Mouse (Mus musculus) neural tube, embryonic 11.5 days (tissue): ENCODE data around the gene Opcml. TPM values are rescaled to one million over a fixed set of nuclear protein-coding genes. Genes with fewer than 3 reads are reported as not detected.

ENCODE experiments used
- ATAC-seq: fragments of 200-750 bp; cut with Nextera tagmentation; 2 replicates; pipeline ENCODE4 v1.8.0; 2017; ENCODE audit warnings: moderate number of reproducible peaks, mild to moderate bottlenecking, moderate TSS enrichment, moderate library complexity; ENCODE audit not compliant: insufficient read depth, low FRiP score, low TSS enrichment
- DNase-seq: peaks from one replicate; pipeline ENCODE4 v3.0.0-alpha.2; 2015; ENCODE audit warnings: low spot score
- H3K27ac ChIP-seq: fragments of 300-500 bp; sonication (generic); 2 replicates; pipeline ENCODE4 v1.5.1; 2014; ENCODE audit warnings: low read depth, mild to moderate bottlenecking, low read length
- H3K27me3 ChIP-seq: fragments of 300-500 bp; sonication (generic); 2 replicates; pipeline ENCODE4 v1.6.1; 2014; ENCODE audit warnings: mild to moderate bottlenecking, low read length, mixed read lengths; ENCODE audit not compliant: control insufficient read depth, insufficient read depth
- H3K36me3 ChIP-seq: fragments of 300-500 bp; sonication (generic); 2 replicates; pipeline ENCODE4 v1.6.1; 2014; ENCODE audit warnings: mild to moderate bottlenecking, low read length, moderate library complexity, mixed read lengths; ENCODE audit not compliant: control insufficient read depth, insufficient read depth
- H3K4me1 ChIP-seq: fragments of 300-500 bp; sonication (generic); 2 replicates; pipeline ENCODE4 v1.6.1; 2014; ENCODE audit warnings: low read length, mixed read lengths; ENCODE audit not compliant: control insufficient read depth, insufficient read depth
- H3K4me2 ChIP-seq: fragments of 300-500 bp; sonication (generic); 2 replicates; pipeline ENCODE4 v1.6.1; 2014; ENCODE audit warnings: low read depth, mild to moderate bottlenecking, moderate library complexity
- H3K4me3 ChIP-seq: fragments of 300-500 bp; sonication (generic); 2 replicates; pipeline ENCODE4 v1.5.1; 2014; ENCODE audit warnings: low read depth, low read length
- H3K9ac ChIP-seq: fragments of 300-500 bp; sonication (generic); 2 replicates; pipeline ENCODE4 v1.6.1; 2014; ENCODE audit warnings: mild to moderate bottlenecking, low read length
- H3K9me3 ChIP-seq: fragments of 300-500 bp; sonication (generic); 2 replicates; pipeline ENCODE4 v1.6.1; 2016; ENCODE audit warnings: low read length; ENCODE audit not compliant: control insufficient read depth
- WGBS: fragments of 180-500 bp; shearing (Covaris S2); extraction: QIAGEN DNeasy Blood & Tissue Kit; methylation state at CpG from one replicate; pipeline ENCODE4 v1.1.7; 2014; 5-methylcytosine and 5-hydroxymethylcytosine counted together
- polyA plus RNA-seq: library from polyadenylated mRNA; unstranded; fragments of >200 nt; fragmentation: Nextera tagmentation; extraction: Ambion mirVana; gene quantifications from 2 replicates; pipeline ENCODE4 v1.2.1, GENCODE M21; 2014

The Opcml gene
- polyA plus RNA-seq, 1 experiment from 2014 or later = 3.6 TPM

DNA sequence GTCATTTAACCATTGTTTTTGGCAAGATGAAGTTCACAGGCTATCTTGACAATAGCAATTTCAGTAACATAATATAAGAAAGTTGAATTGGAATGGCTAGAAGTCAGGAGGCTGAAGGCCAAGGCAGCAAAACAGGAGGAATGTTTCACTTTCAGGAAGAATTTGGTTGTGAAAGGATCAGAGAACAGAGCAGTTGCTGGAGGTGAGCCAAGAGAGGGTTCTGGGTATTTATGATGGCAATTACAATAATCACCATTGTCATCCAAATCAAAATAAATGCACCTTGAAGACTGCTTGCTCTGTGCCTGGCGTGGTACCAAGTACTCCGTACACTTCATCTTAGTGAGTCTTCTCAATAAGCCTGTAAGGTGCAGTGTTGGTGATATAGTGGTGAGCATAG is 483.2 kb downstream of the Opcml start:
- H3K36me3 ChIP-seq = no peaks in the 10 kb centered on the region
- H3K9me3 ChIP-seq = no peaks in the 10 kb centered on the region
- ATAC-seq = no peak
- 91% methylated on average over 2 of the region's 2 CpGs for WGBS
- no peak for DNase-seq
- no peak overlapping the region for H3K4me2 ChIP-seq
- no peak overlapping the region for H3K27ac ChIP-seq
- H3K9ac ChIP-seq = no peak overlapping the region
- no peak overlapping the region for H3K4me3 ChIP-seq
- no peaks in the 10 kb centered on the region for H3K4me1 ChIP-seq
- H3K27me3 ChIP-seq = no peaks in the 10 kb centered on the region

DNA sequence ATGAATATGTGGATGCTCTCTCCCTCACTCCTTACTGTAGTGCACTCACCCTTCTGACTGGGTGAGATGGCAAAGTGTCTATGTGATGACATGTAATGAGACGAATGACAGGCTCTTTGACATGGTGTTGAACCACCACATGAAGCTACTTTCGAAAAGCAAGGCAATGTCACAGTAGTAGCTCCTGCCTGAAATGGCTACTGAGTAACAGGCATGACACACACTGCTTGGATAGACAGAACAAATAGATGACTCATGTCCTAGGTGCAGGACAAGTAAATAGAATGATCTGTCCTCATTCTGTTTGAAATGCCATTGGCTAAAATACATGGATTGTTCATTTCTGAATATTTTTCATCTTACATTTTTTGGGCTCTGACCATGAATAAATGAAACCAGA is 488.0 kb downstream of the Opcml start:
- H3K4me3 ChIP-seq = no peak overlapping the region
- 88% methylated on average over 2 of the region's 2 CpGs for WGBS
- H3K27me3 ChIP-seq = no peaks in the 10 kb centered on the region
- ATAC-seq (no peak), DNase-seq (no peak)
- H3K36me3 ChIP-seq = no peaks in the 10 kb centered on the region
- H3K9ac ChIP-seq = no peak overlapping the region
- H3K4me1 ChIP-seq = no peaks in the 10 kb centered on the region
- H3K27ac ChIP-seq = no peak overlapping the region
- no peaks in the 10 kb centered on the region for H3K9me3 ChIP-seq
- H3K4me2 ChIP-seq = no peak overlapping the region

DNA sequence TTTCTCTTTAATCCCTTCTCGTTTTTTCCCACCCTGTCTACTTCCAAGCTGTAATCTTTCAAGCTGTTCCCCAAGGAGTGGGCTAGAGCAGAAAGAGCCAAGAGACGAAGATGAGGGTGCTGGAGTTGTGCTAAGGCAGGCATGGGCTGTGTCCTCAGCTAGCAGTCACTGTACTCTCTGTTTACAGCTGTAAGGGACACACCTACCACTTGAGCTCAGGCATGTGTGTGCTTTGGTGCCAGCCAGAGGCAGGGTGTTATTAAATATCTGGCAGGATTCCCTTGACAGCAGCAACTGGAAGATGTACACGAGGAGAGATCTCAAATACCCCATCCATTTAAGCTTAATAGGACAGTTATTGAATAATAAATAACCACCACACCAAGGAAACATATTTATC is 490.4 kb downstream of the Opcml start:
- H3K27me3 ChIP-seq = no peaks in the 10 kb centered on the region
- H3K9me3 ChIP-seq = no peaks in the 10 kb centered on the region
- H3K9ac ChIP-seq = no peak overlapping the region
- H3K4me2 ChIP-seq = no peak overlapping the region
- 70% methylated on average over 3 of the region's 3 CpGs for WGBS
- no peak overlapping the region for H3K4me3 ChIP-seq
- H3K27ac ChIP-seq = no peak overlapping the region
- ATAC-seq (no peak), DNase-seq (no peak)
- H3K4me1 ChIP-seq = no peaks in the 10 kb centered on the region
- no peaks in the 10 kb centered on the region for H3K36me3 ChIP-seq

DNA sequence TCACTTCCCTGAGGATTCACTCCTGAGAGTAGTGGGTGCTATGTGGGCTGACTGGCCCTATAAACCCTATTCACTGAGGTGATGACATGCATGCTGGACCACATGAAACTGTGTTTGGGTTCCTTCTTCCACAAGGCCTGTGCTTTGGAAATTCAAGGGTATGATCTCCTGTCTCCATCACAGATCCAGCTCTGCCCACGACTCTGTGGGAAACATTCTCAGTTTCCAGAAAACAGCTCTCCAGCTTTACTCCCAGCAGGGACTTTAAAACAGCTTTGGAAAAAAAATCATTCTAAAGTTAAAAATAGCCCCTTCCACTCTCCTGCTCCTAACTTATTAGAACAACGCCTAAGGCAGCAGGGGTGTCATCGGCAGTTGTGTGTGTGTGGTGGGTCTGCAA is 491.0 kb downstream of the Opcml start:
- 82% methylated on average over 3 of the region's 3 CpGs for WGBS
- no peaks in the 10 kb centered on the region for H3K9me3 ChIP-seq
- no peak overlapping the region for H3K9ac ChIP-seq
- no peak overlapping the region for H3K27ac ChIP-seq
- H3K36me3 ChIP-seq = no peaks in the 10 kb centered on the region
- DNase-seq = no peak
- no peaks in the 10 kb centered on the region for H3K4me1 ChIP-seq
- no peak overlapping the region for H3K4me3 ChIP-seq
- no peak for ATAC-seq
- no peaks in the 10 kb centered on the region for H3K27me3 ChIP-seq
- no peak overlapping the region for H3K4me2 ChIP-seq

DNA sequence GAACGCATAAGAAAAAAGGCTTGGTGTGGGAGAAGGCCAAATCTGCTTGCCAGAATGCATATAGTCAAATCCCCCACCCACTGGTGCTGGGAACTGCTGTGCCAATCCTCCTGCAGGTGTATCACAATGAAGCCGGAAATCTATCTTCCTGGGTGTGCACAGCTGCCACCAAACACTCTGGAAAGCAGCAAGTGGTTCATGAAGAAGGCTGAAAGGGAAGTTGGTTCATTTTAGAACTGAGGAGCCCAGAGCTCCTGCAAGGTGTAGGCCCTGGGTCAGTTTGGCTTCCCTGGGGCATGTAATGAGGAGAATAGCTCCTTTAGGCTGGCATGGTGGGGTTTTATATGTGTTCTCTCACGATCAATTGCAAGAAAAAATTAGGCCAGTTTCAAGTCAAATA is 494.4 kb downstream of the Opcml start:
- Histone ChIP-seq H3K4me3 (no peak overlapping the region), H3K4me1 (no peaks in the 10 kb centered on the region), H3K9me3 (no peaks in the 10 kb centered on the region), H3K36me3 (no peaks in the 10 kb centered on the region), H3K4me2 (no peak overlapping the region), H3K9ac (no peak overlapping the region), H3K27me3 (no peaks in the 10 kb centered on the region), H3K27ac (no peak overlapping the region)
- DNase-seq (no peak), ATAC-seq (no peak)
- WGBS = 87% methylated on average over 3 of the region's 3 CpGs

DNA sequence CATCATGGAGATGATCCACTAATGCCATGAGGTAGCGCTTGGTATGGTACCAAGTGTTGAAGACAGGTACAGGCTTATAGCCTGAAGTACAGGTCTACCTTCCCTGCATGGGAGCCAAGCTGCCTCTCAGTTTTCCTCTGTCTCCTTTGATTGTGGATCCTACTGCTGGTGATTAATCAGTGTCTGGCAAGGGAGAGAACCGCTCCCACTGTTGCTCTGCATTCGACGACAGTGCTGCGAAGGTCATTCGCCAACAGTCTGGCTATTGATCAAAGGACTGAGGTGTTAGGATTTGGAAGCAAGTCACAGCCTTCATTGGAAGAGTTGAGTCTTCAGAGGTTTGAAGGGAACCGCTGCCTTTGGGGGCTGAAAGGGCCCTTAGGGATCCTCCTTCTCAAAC is 495.8 kb downstream of the Opcml start:
- no peak overlapping the region for H3K9ac ChIP-seq
- WGBS = 66% methylated on average over 7 of the region's 7 CpGs
- DNase-seq (no peak), ATAC-seq (no peak)
- H3K4me1 ChIP-seq = no peaks in the 10 kb centered on the region
- H3K4me3 ChIP-seq = no peak overlapping the region
- no peaks in the 10 kb centered on the region for H3K27me3 ChIP-seq
- no peak overlapping the region for H3K27ac ChIP-seq
- no peaks in the 10 kb centered on the region for H3K36me3 ChIP-seq
- no peak overlapping the region for H3K4me2 ChIP-seq
- no peaks in the 10 kb centered on the region for H3K9me3 ChIP-seq

DNA sequence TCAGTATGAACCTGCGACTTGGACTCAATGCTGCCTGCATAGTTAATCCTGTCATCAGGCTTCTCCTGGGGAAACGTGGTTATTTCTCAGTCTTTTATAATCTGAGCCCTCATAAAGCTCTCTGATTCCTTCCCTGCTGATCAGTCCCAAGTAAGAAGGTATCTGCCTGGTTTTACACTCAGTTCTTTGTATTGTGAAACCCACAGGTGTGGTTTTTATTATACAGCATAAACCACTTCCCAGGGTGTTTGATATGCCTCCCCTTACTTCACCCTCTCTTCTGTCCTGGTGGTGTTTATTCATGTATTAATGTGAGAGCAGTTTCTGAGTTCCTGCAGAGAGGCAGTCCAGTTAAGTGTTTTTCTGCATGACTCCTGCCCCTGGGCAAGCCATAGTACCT is 496.9 kb downstream of the Opcml start:
- H3K4me2 ChIP-seq = no peak overlapping the region
- DNase-seq (no peak), ATAC-seq (no peak)
- H3K27ac ChIP-seq = no peak overlapping the region
- H3K36me3 ChIP-seq = no peaks in the 10 kb centered on the region
- no peaks in the 10 kb centered on the region for H3K27me3 ChIP-seq
- H3K9ac ChIP-seq = no peak overlapping the region
- H3K4me3 ChIP-seq = no peak overlapping the region
- no peaks in the 10 kb centered on the region for H3K4me1 ChIP-seq
- H3K9me3 ChIP-seq = no peaks in the 10 kb centered on the region
- 56% methylated on average over 2 of the region's 2 CpGs for WGBS

DNA sequence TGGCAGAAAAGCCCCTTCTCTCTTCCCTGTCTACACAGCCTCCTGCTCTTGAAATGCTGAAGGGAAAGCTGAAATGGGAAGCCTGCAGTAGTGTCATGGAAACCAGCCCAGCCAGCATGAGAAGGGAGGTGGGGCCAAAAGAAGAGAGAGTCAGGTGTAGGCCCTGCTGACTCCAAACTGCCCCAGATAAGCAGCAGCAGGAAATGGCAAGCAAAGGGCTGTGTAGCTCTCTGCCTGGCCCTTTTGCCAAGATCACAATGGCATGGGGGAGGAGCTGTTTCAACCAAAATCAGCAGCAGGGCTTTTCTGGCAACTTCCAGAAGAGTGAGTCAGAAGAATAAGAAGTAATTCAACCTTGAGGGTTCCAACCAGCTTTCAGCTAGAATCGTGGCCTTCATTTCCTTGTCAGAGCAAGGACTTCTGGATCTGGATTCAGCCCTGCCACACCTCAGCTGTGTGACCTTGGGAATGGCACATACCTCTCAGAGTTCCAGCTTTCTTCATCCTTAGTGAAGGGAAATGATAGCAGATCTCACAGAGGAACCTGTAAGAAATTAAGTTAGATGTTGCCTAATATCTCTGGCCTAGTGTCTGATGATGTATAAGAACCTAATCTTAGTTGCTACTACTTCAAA is 499.2 kb downstream of the Opcml start:
- Histone ChIP-seq H3K27me3 (no peaks in the 10 kb centered on the region), H3K4me2 (no peak overlapping the region), H3K36me3 (no peaks in the 10 kb centered on the region), H3K4me3 (no peak overlapping the region), H3K9me3 (no peaks in the 10 kb centered on the region), H3K9ac (no peak overlapping the region), H3K27ac (no peak overlapping the region), H3K4me1 (no peaks in the 10 kb centered on the region)
- no peak for DNase-seq
- WGBS = 56% methylated on average over 1 of the region's 1 CpGs
- no peak for ATAC-seq

DNA sequence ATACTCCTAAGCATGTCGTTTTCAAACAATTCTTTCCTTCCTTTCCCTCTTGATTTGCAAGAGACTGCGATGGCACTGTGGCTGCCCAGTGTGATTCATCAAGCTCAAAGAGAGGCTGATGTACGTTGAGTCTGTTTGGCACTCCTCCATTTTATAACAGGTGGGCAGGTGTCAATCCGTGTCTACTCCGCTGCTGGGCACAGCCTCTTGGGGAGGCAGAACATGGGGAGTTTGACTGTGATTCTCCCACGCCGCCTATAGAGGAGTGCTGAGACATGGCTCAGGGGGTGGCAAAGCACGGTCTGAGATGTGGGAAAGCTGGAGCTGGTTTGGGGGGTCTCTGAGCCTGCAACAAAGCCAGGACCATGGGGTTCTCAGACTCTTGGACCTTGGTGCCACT is 513.1 kb downstream of the Opcml start:
- 86% methylated on average over 8 of the region's 8 CpGs for WGBS

More for the DNA sequence above, 513.1 kb downstream of the Opcml start:
- Histone ChIP-seq H3K27ac (no peak overlapping the region), H3K36me3 (no peaks in the 10 kb centered on the region), H3K4me2 (no peak overlapping the region), H3K9ac (no peak overlapping the region), H3K4me3 (no peak overlapping the region), H3K27me3 (no peaks in the 10 kb centered on the region), H3K4me1 (peaks cover 10% of the 10 kb centered on the region), H3K9me3 (no peaks in the 10 kb centered on the region)
- no peak for ATAC-seq
- no peak for DNase-seq
